Mouse (Mus musculus): ENCODE measurements around the gene Mindy3.

DNA sequence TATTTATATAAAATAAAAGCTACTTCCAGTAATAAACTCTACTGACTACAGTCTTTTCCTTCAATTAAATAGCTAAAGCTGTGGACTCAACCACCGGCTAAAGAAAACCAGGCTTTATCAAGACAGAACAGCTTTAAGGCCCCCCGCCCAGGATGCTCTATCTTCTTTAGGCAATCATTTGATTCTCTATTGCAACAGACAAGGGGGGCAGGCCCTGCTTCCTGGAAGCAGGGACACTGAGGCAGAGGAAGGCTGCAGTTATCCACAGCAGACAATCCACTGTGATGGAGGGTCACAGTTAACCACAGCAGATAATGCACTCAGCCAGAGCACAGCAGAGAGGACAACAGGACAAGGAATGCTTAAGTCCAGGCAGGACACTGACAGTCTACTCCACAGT, 46.4 kb downstream of the Mindy3 start:
- TF ChIP-seq CTCF (IDR thresholded peaks at IDR 0.05; ENCODE audit: low read depth) (no peak), EP300 (IDR thresholded peaks at IDR 0.05; ENCODE audit: low read depth) (peak; percentile 89)
